Mouse (Mus musculus) thymus, postnatal 4 days (tissue): ENCODE results near the gene 3110009E18Rik.

Experiments used
- DNase-seq: peaks from one replicate; pipeline ENCODE4 v3.0.0; 2021

The 3110009E18Rik gene

GRCm38 (mm10) chr1:120197189-120197588 lies 76.2 kb downstream of the 3110009E18Rik start:
- peak; percentile 86 for DNase-seq

- DNase-seq: no peak
Measured at GRCm38 (mm10) chr1:120198151-120198550, 77.2 kb downstream of the 3110009E18Rik start.

GRCm38 (mm10) chr1:120198942-120199341 lies 78.0 kb downstream of the 3110009E18Rik start:
- no peak for DNase-seq

- no peak for DNase-seq
Measured at GRCm38 (mm10) chr1:120202542-120202941, 81.6 kb downstream of the 3110009E18Rik start.

GRCm38 (mm10) chr1:120203836-120204235 lies 82.8 kb downstream of the 3110009E18Rik start:
- DNase-seq: no peak

GRCm38 (mm10) chr1:120204834-120205233 lies 83.8 kb downstream of the 3110009E18Rik start:
- DNase-seq: no peak

- no peak for DNase-seq
Measured at GRCm38 (mm10) chr1:120207568-120207967, 86.6 kb downstream of the 3110009E18Rik start.

- no peak for DNase-seq
Measured at GRCm38 (mm10) chr1:120208502-120209230, 87.7 kb downstream of the 3110009E18Rik start.

- DNase-seq: no peak
Measured at GRCm38 (mm10) chr1:120220841-120221240, 99.9 kb downstream of the 3110009E18Rik start.

- no peak for DNase-seq
Measured at GRCm38 (mm10) chr1:120221285-120221684, 100.3 kb downstream of the 3110009E18Rik start.

- DNase-seq: no peak
Measured at GRCm38 (mm10) chr1:120223613-120224012, 102.6 kb downstream of the 3110009E18Rik start.

GRCm38 (mm10) chr1:120229723-120230471 lies 108.9 kb downstream of the 3110009E18Rik start:
- no peak for DNase-seq

GRCm38 (mm10) chr1:120231334-120231733 lies 110.3 kb downstream of the 3110009E18Rik start:
- peak; percentile 23 for DNase-seq

GRCm38 (mm10) chr1:120232170-120232569 lies 111.2 kb downstream of the 3110009E18Rik start:
- no peak for DNase-seq

- no peak for DNase-seq
Measured at GRCm38 (mm10) chr1:120235631-120236215, 114.7 kb downstream of the 3110009E18Rik start.

- no peak for DNase-seq
Measured at GRCm38 (mm10) chr1:120236424-120236823, 115.4 kb downstream of the 3110009E18Rik start.

- no peak for DNase-seq
Measured at GRCm38 (mm10) chr1:120237068-120237467, 116.1 kb downstream of the 3110009E18Rik start.
